Mouse (Mus musculus): Measurements from ENCODE around the gene Lfng. TPM values are rescaled to one million over a fixed set of nuclear protein-coding genes. Genes with fewer than 3 reads are reported as not detected.

Gene Lfng
- polyA plus RNA-seq, 1 experiment: 23.6 TPM

DNA sequence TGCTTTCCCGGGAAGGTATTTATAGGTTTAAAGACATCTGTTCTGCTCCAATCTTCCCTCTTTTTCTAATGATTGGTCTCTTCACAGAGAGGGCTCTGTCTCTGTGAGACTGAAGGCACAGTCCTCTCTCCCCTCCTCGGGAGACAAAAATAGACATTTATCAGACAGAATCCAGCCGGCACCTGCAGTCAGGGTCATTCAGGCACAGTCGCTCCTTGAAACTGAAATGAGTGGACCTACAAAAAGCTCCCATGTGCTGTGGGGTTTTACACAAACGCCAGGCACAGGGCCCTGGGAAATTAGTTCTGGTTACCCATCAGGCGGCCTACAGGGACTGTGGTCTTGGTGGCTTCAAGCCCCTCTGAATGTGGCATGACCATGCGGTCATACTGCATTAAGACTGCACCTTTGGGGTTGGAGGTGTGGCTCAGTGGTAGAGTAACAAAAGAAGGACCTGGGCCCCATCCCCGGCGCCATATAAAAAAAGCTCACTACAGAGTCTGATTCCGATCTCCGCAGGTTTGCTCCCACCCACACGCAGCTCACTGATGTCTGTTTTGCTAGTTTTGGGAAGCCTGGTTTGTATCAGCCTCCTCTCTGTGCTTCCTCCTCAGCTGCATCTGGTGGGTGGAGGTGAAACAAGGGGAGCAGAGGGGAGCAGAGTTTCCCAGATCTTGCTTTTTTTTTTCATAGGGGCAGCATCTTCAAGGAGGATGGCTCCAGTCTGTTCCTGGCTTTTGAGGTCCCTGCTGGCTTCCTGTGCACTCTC is 54.9 kb downstream of the Lfng start:
- DNase-seq (ENCODE audit: low spot score): no peak

DNA sequence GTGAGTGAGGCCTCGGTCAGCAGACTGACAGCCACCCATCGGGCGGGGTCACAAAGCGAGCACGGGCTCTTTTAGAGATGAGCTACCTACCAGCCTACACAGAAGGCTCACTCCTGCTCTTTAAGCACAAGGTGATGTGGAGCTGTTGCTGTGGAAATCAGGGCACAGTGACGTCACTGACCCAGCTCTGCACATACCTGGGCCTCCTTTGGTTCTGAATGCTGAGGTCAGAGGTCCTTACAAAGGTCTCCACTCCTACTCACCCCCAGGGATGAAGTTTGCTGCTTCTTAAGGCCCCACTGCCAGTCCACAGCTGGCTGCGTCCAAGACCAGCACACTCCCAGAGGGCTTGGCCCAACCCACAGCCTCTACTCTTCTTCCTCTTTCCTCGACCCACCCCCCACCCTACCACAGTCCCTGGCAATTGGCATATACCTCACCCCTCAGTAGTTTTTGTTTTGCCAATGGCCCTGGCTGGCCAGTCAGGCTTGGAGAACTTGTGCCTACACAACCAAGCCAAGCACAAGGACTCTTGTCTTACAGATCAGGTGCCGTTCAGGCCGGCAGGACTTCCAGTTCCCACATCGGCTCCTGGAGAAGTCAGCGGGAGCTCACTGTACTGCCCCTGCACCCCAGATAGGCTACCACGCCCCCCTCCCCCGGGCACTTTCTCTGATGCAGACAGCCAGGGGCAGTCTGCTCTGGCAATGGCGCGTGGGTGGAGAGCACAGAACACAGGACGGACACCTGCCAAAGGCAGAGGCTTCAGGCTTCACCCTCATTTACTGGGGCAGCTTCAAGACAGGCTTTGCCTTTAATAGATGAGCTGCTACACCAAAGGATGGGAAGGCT is 55.8 kb downstream of the Lfng start:
- no peak for DNase-seq (ENCODE audit: low spot score)

DNA sequence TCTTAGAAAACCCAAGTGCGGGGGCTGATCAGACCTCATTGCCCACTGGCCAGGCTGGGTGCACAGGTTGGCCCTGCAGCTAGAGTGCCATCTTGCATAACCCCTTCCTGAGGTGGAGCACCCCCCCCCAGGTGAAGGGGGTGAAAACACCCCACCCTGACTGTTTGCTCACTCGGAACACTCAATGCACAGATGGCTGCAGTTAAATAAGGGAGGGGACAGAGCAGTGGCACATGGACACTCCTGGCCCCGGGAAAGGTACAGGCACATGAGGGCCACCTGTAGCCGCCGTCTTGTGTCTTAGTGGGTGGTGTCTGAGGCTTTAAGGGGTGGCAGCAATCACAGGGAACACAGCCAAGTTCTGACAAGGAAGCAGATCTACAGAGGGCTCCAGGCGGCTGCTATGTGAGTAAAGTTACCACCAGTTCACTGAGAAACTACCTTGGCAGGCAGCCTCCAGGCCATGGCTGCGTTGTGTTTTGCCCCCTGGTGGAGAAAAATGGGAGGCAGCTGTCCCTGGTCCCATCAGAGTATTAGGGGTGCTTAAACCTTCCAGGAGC is 56.6 kb downstream of the Lfng start:
- peak; percentile 44 for DNase-seq (ENCODE audit: low spot score)

Other genes starting within 250 kb of the Lfng start
- gene Snx8, start 218.1 kb upstream of the Lfng start, polyA plus RNA-seq (2012; rRNA removed): 18.6 and 19.4 TPM in 2 replicates
- gene Eif3b, start 188.0 kb upstream of the Lfng start, polyA plus RNA-seq (2012; rRNA removed): 98.8 and 135 TPM in 2 replicates
- 0.96 and 1.0 TPM in 2 replicates for gene Gm4869, start 161.7 kb upstream of the Lfng start, polyA plus RNA-seq (2012; rRNA removed)
- gene Chst12, start 101.8 kb upstream of the Lfng start, polyA plus RNA-seq (2012; rRNA removed): 54.6 and 76.8 TPM in 2 replicates
- not detected in 2 replicates for gene Grifin, start 42.2 kb upstream of the Lfng start, polyA plus RNA-seq (2012; rRNA removed)
- gene Ttyh3, start 41.7 kb downstream of the Lfng start, polyA plus RNA-seq (2012; rRNA removed): 11.7 and 24.4 TPM in 2 replicates
- 21.0 and 24.3 TPM in 2 replicates for gene Iqce, start 95.1 kb downstream of the Lfng start, polyA plus RNA-seq (2012; rRNA removed)
- 14.5 and 14.8 TPM in 2 replicates for gene Brat1, start 97.7 kb downstream of the Lfng start, polyA plus RNA-seq (2012; rRNA removed)
- gene Amz1, start 116.8 kb downstream of the Lfng start, polyA plus RNA-seq (2012; rRNA removed): 1.2 TPM in 2 replicates
- gene Gna12, start 223.1 kb downstream of the Lfng start, polyA plus RNA-seq (2012; rRNA removed): 46.5 and 67.5 TPM in 2 replicates

Measured in urinary bladder, adult 2 months (tissue).